Mouse (Mus musculus) liver, embryonic 13.5 days (tissue): ENCODE data around the gene Mmd2. TPM values are rescaled to one million over a fixed set of nuclear protein-coding genes. Genes with fewer than 3 reads are reported as not detected.

Experiments
- ATAC-seq: fragments of 200-750 bp; cut with Nextera tagmentation; 2 replicates; pipeline ENCODE4 v1.8.0; 2017; ENCODE audit warnings: low read depth, mild to moderate bottlenecking, moderate number of reproducible peaks, moderate library complexity
- DNase-seq: peaks from one replicate; pipeline ENCODE4 v3.0.0; 2022
- H3K27ac ChIP-seq: fragments of 300-500 bp; sonication (generic); 2 replicates; pipeline ENCODE4 v1.5.1; 2015; ENCODE audit warnings: moderate library complexity, mild to moderate bottlenecking, inconsistent platforms
- H3K27me3 ChIP-seq: fragments of 300-500 bp; sonication (generic); 2 replicates; pipeline ENCODE4 v1.6.1; 2015; ENCODE audit warnings: mild to moderate bottlenecking, inconsistent platforms
- H3K36me3 ChIP-seq: fragments of 300-500 bp; sonication (generic); 2 replicates; pipeline ENCODE4 v1.6.1; 2015; ENCODE audit warnings: mild to moderate bottlenecking, inconsistent platforms
- H3K4me1 ChIP-seq: fragments of 300-500 bp; sonication (generic); replicated peaks from 2 replicates; pipeline ENCODE4 v1.6.1; 2015; ENCODE audit warnings: inconsistent platforms
- H3K4me2 ChIP-seq: fragments of 300-500 bp; sonication (generic); 2 replicates; pipeline ENCODE4 v1.6.1; 2015; ENCODE audit warnings: inconsistent platforms, mild to moderate bottlenecking, moderate library complexity
- H3K4me3 ChIP-seq: fragments of 300-500 bp; sonication (generic); replicated peaks from 2 replicates; pipeline ENCODE4 v1.5.1; 2015; ENCODE audit warnings: mild to moderate bottlenecking, inconsistent platforms
- H3K9ac ChIP-seq: fragments of 300-500 bp; sonication (generic); 2 replicates; pipeline ENCODE4 v1.6.1; 2015; ENCODE audit warnings: mild to moderate bottlenecking, inconsistent platforms
- H3K9me3 ChIP-seq: fragments of 300-500 bp; sonication (generic); replicated peaks from 2 replicates; pipeline ENCODE4 v1.6.1; 2016; ENCODE audit warnings: inconsistent platforms
- WGBS: fragments of 180-500 bp; shearing (Covaris S2); methylation state at CpG from one replicate; pipeline ENCODE4 v1.1.7; 2015; ENCODE audit not compliant: insufficient replicate concordance; 5-methylcytosine and 5-hydroxymethylcytosine counted together
- polyA plus RNA-seq: library from polyadenylated mRNA; unstranded; fragments of >200 nt; fragmentation: Nextera tagmentation; extraction: Ambion mirVana; gene quantifications from 2 replicates; pipeline ENCODE4 v1.2.1, GENCODE M21; 2015

Gene Mmd2
- polyA plus RNA-seq, 1 experiment from 2014 or later = 16.9 TPM

GRCm38 (mm10) chr5:142545014-142545795 is 63.4 kb downstream of the Mmd2 start:
- H3K4me3 ChIP-seq = no peak overlapping the region
- no peak for DNase-seq
- H3K9ac ChIP-seq = no peak overlapping the region
- peaks cover 3% of the 10 kb centered on the region for H3K4me1 ChIP-seq
- H3K27ac ChIP-seq = no peak overlapping the region
- H3K9me3 ChIP-seq = no peaks in the 10 kb centered on the region
- H3K4me2 ChIP-seq = no peak overlapping the region
- peaks cover 32% of the 10 kb centered on the region for H3K27me3 ChIP-seq
- H3K36me3 ChIP-seq = no peaks in the 10 kb centered on the region
- no peak for ATAC-seq
- WGBS = 46% methylated on average over 5 of the region's 5 CpGs

- 69% methylated on average over 3 of the region's 3 CpGs for WGBS
- no peaks in the 10 kb centered on the region for H3K36me3 ChIP-seq
- no peaks in the 10 kb centered on the region for H3K4me1 ChIP-seq
- no peak overlapping the region for H3K9ac ChIP-seq
- no peak for ATAC-seq
- DNase-seq = no peak
- H3K4me3 ChIP-seq = no peak overlapping the region
- H3K27ac ChIP-seq = no peak overlapping the region
- H3K27me3 ChIP-seq = no peaks in the 10 kb centered on the region
- H3K9me3 ChIP-seq = no peaks in the 10 kb centered on the region
- no peak overlapping the region for H3K4me2 ChIP-seq
Observed at GRCm38 (mm10) chr5:142537286-142537685, 71.3 kb downstream of the Mmd2 start.

GRCm38 (mm10) chr5:142535388-142535787 is 73.2 kb downstream of the Mmd2 start:
- Histone ChIP-seq H3K9ac (no peak overlapping the region), H3K4me1 (no peaks in the 10 kb centered on the region), H3K36me3 (no peaks in the 10 kb centered on the region), H3K9me3 (no peaks in the 10 kb centered on the region), H3K27ac (no peak overlapping the region), H3K4me3 (no peak overlapping the region), H3K27me3 (peaks cover 9% of the 10 kb centered on the region), H3K4me2 (no peak overlapping the region)
- 65% methylated on average over 4 of the region's 4 CpGs for WGBS
- no peak for DNase-seq
- ATAC-seq = no peak

- no peak for DNase-seq
- no peak within 1 kb of the TSS for H3K27ac ChIP-seq
- no peak within 1 kb of the TSS for H3K4me3 ChIP-seq
- H3K9ac ChIP-seq = no peak within 1 kb of the TSS
- 36% methylated on average over 41 of the region's 41 CpGs for WGBS
- no peaks in the 10 kb centered on the region for H3K4me1 ChIP-seq
- H3K27me3 ChIP-seq = peaks cover 36% of the 10 kb centered on the region
- 0 out of 2 replicates have a peak within 1 kb of the TSS, but pooled peaks have one; percentile 12 for H3K4me2 ChIP-seq
- no peaks in the 10 kb centered on the region for H3K9me3 ChIP-seq
- no peak for ATAC-seq
- no peaks in the 10 kb centered on the region for H3K36me3 ChIP-seq
Observed at GRCm38 (mm10) chr5:142529915-142530314, 78.7 kb downstream of the Mmd2 start, which contains the start of gene Papolb. TSS of gene Papolb (minus strand) at chr5:142530076.

- no peaks in the 10 kb centered on the region for H3K9me3 ChIP-seq
- H3K36me3 ChIP-seq = no peaks in the 10 kb centered on the region
- no peak for DNase-seq
- H3K9ac ChIP-seq = no peak overlapping the region
- peaks cover 14% of the 10 kb centered on the region for H3K4me1 ChIP-seq
- no peak overlapping the region for H3K4me3 ChIP-seq
- no peak overlapping the region for H3K4me2 ChIP-seq
- no peak overlapping the region for H3K27ac ChIP-seq
- ATAC-seq = no peak
- peaks cover 22% of the 10 kb centered on the region for H3K27me3 ChIP-seq
- 68% methylated on average over 8 of the region's 8 CpGs for WGBS
Observed at GRCm38 (mm10) chr5:142524711-142525464, 83.7 kb downstream of the Mmd2 start.

GRCm38 (mm10) chr5:142521195-142521866 is 87.3 kb downstream of the Mmd2 start:
- Histone ChIP-seq H3K27ac (peak overlapping the region; percentile 83), H3K36me3 (no peaks in the 10 kb centered on the region), H3K4me3 (no peak overlapping the region), H3K9ac (peak overlapping the region; percentile 26; the same call in 1 of the 2 replicates), H3K4me2 (peak overlapping the region; percentile 27; the same call in 1 of the 2 replicates), H3K4me1 (peaks cover 18% of the 10 kb centered on the region), H3K9me3 (no peaks in the 10 kb centered on the region), H3K27me3 (no peaks in the 10 kb centered on the region)
- peak; percentile 95 for ATAC-seq
- peak; percentile 68 for DNase-seq
- WGBS = 54% methylated on average over 11 of the region's 11 CpGs

GRCm38 (mm10) chr5:142520360-142520759 is 88.2 kb downstream of the Mmd2 start:
- ATAC-seq (no peak), DNase-seq (no peak)
- no peak overlapping the region for H3K9ac ChIP-seq

GRCm38 (mm10) chr5:142518973-142519372 is 89.6 kb downstream of the Mmd2 start:
- H3K27ac ChIP-seq = no peak overlapping the region
- DNase-seq = no peak
- no peaks in the 10 kb centered on the region for H3K9me3 ChIP-seq

More at GRCm38 (mm10) chr5:142520360-142520759, 88.2 kb downstream of the Mmd2 start:
- H3K4me1 ChIP-seq = peaks cover 18% of the 10 kb centered on the region
- H3K27ac ChIP-seq = peak overlapping the region; percentile 83
- H3K36me3 ChIP-seq = no peaks in the 10 kb centered on the region
- no peaks in the 10 kb centered on the region for H3K27me3 ChIP-seq
- WGBS = 57% methylated on average over 4 of the region's 4 CpGs
- no peaks in the 10 kb centered on the region for H3K9me3 ChIP-seq
- H3K4me3 ChIP-seq = no peak overlapping the region
- H3K4me2 ChIP-seq = 0 out of 2 replicates have a peak overlapping the region, but pooled peaks have one; percentile 27

More at GRCm38 (mm10) chr5:142518973-142519372, 89.6 kb downstream of the Mmd2 start:
- H3K27me3 ChIP-seq = no peaks in the 10 kb centered on the region
- no peak overlapping the region for H3K4me2 ChIP-seq
- H3K4me3 ChIP-seq = no peak overlapping the region
- no peak for ATAC-seq
- no peaks in the 10 kb centered on the region for H3K36me3 ChIP-seq
- no peak overlapping the region for H3K9ac ChIP-seq
- peaks cover 18% of the 10 kb centered on the region for H3K4me1 ChIP-seq
- WGBS = 47% methylated on average over 6 of the region's 6 CpGs

Other genes with a start within 250 kb of the Mmd2 start
- gene Foxk1, start 207.3 kb downstream of the Mmd2 start, polyA plus RNA-seq = 1.7 and 1.8 TPM in 2 replicates
- 4.5 and 5.0 TPM in 2 replicates for gene Ap5z1, start 144.9 kb downstream of the Mmd2 start, polyA plus RNA-seq
- gene Papolb, start 78.7 kb downstream of the Mmd2 start, polyA plus RNA-seq = not detected in 2 replicates
- 0.09 and 0.14 TPM in 2 replicates for gene Radil, start 57.7 kb downstream of the Mmd2 start, polyA plus RNA-seq
- 35.4 and 38.9 TPM in 2 replicates for gene Wipi2, start 18.9 kb upstream of the Mmd2 start, polyA plus RNA-seq
- gene Slc29a4, start 83.7 kb upstream of the Mmd2 start, polyA plus RNA-seq = 0.21 and 0.36 TPM in 2 replicates
- 2.4 and 2.5 TPM in 2 replicates for gene Tnrc18, start 208.9 kb upstream of the Mmd2 start, polyA plus RNA-seq